Mouse (Mus musculus): ENCODE measurements around the gene Acvr2a. TPM values are rescaled to one million over a fixed set of nuclear protein-coding genes. Genes with fewer than 3 reads are reported as not detected.

The Acvr2a gene
- total and polyA plus RNA-seq, 3 experiments, result 3.4 to 15.6 (median 14.8) TPM

DNA sequence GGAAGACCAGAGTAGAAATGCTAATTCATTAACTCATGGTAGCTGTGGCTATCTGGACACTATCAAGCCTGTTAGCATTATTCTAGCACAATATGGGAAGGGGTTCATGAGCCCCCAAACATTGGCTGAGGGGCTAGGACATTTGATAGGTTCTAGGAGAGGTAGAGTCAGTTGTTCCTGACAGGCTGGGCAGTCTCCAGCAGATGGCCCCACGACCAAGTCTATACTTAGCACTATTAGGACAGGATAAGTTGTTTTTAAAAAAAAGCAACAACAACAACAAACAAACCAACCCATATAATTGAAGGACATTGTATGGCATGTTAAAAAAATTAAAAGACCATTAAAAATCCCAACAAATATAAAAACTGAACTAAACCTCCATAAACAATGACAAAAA lies 100.3 kb downstream of the Acvr2a start:
- WGBS, result 45% methylated on average over 1 of the region's 1 CpGs
- Histone ChIP-seq H3K4me1 (ENCODE audit: control insufficient read depth, insufficient read depth, low read length) (no peaks in the 10 kb centered on the region), H3K27me3 (ENCODE audit: control insufficient read depth, insufficient read depth, low read length) (no peaks in the 10 kb centered on the region), H3K27ac (no peak overlapping the region), H3K9ac (ENCODE audit: low read depth, low read length) (no peak overlapping the region), H3K79me2 (replicated peaks; ENCODE audit: control insufficient read depth, insufficient read depth, low read length) (no peaks in the 10 kb centered on the region), H3K4me3 (no peak overlapping the region), H3K36me3 (ENCODE audit: control insufficient read depth, insufficient read depth, low read length) (no peaks in the 10 kb centered on the region; the same call in 1 of the 2 replicates)
- intact Hi-C loops (cut with DNase I), result loop anchor here (2.0 kb wide), 1 partner anchor 399 kb away; no protein-coding TSS in a partner anchor
- DNase-seq, result no peak
- TF ChIP-seq CTCF (IDR thresholded peaks at IDR 0.05), result peak; percentile 61
- TF ChIP-seq EP300 (IDR thresholded peaks at IDR 0.05; ENCODE audit: insufficient read depth, low read depth, low read length), result no peak

DNA sequence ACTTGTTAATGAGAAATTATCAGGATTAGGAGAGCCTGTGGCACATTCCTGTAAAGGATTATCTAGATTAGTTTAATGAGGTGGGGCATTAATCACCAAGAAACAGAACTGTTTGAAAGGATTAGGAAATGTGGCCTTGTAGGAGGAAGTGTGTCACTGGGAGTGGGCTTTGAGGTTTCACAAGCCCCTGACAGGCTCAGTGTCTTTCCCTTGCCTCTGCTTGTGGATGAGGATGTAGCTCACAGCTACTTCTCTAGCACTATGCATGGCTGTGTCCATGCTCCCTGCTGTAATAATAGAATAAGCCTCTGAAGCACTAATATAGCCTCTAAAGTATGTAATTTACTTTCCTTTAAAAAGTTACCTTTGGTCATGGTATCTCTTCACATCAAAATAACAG lies 101.9 kb downstream of the Acvr2a start:
- Histone ChIP-seq H3K4me3 (no peak overlapping the region), H3K27ac (no peak overlapping the region), H3K4me1 (ENCODE audit: control insufficient read depth, insufficient read depth, low read length) (no peaks in the 10 kb centered on the region), H3K9ac (ENCODE audit: low read depth, low read length) (no peak overlapping the region), H3K79me2 (replicated peaks; ENCODE audit: control insufficient read depth, insufficient read depth, low read length) (no peaks in the 10 kb centered on the region), H3K27me3 (ENCODE audit: control insufficient read depth, insufficient read depth, low read length) (no peaks in the 10 kb centered on the region), H3K36me3 (ENCODE audit: control insufficient read depth, insufficient read depth, low read length) (no peaks in the 10 kb centered on the region; the same call in 1 of the 2 replicates)
- DNase-seq, result no peak
- TF ChIP-seq EP300 (IDR thresholded peaks at IDR 0.05; ENCODE audit: insufficient read depth, low read depth, low read length) (no peak), CTCF (IDR thresholded peaks at IDR 0.05) (no peak), POLR2A (IDR thresholded peaks at IDR 0.05; ENCODE audit: insufficient read depth, low read depth, low read length) (no peak)
- intact Hi-C loops (cut with DNase I), result loop anchor here (2.0 kb wide), 1 partner anchor 397 kb away; no protein-coding TSS in a partner anchor

DNA sequence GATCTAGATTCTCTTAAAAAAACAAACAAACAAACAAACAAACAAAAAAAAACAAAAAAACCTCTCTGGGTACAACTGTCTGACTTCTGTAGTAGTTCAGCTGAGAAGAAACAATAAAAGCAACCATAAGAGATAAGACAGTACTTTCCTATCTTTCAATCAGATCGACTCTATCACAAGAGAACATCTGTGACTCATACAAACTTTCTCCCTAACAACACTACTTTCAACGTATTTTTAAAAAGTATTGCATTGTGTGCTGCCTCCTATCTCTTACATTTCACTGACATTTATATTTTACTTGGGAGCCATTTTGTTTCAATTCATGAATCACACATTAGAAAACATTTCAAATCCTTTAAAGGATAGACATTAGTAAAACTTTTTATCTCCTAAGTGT lies 121.1 kb downstream of the Acvr2a start:
- Histone ChIP-seq H3K4me1 (ENCODE audit: control insufficient read depth, insufficient read depth, low read length) (no peaks in the 10 kb centered on the region), H3K4me3 (no peak overlapping the region), H3K9ac (ENCODE audit: low read depth, low read length) (no peak overlapping the region), H3K36me3 (ENCODE audit: control insufficient read depth, insufficient read depth, low read length) (peaks cover 5% of the 10 kb centered on the region), H3K27me3 (ENCODE audit: control insufficient read depth, insufficient read depth, low read length) (no peaks in the 10 kb centered on the region), H3K79me2 (replicated peaks; ENCODE audit: control insufficient read depth, insufficient read depth, low read length) (no peaks in the 10 kb centered on the region), H3K27ac (no peak overlapping the region)
- DNase-seq, result no peak
- 59% methylated on average over 2 of the region's 2 CpGs for WGBS
- TF ChIP-seq CTCF (IDR thresholded peaks at IDR 0.05) (no peak), POLR2A (IDR thresholded peaks at IDR 0.05; ENCODE audit: insufficient read depth, low read depth, low read length) (no peak), EP300 (IDR thresholded peaks at IDR 0.05; ENCODE audit: insufficient read depth, low read depth, low read length) (no peak)
- intact Hi-C loops (cut with DNase I), result no loop called here

DNA sequence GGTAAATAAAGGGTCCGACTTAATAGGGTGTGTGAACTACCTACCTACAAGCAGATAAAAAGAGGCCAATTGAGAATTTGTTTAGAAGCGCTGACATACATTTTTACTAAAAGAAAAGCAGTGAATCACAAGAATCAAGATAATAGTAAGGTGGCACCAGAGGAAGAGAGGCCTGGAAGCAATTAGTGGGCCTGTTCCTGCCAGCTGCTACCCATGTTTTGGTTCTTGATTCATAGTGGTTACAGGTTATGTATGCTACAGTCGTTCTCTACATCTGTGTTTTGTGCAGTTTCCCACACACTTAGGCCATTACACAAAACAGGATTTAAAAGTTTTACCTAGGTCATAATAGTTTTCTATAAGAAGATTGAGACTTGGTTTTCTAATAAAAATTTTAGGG lies 133.9 kb downstream of the Acvr2a start:
- Histone ChIP-seq H3K9ac (ENCODE audit: low read depth, low read length) (no peak overlapping the region), H3K79me2 (replicated peaks; ENCODE audit: control insufficient read depth, insufficient read depth, low read length) (peaks cover 2% of the 10 kb centered on the region), H3K4me1 (ENCODE audit: control insufficient read depth, insufficient read depth, low read length) (no peaks in the 10 kb centered on the region; the same call in 1 of the 2 replicates), H3K27me3 (ENCODE audit: control insufficient read depth, insufficient read depth, low read length) (no peaks in the 10 kb centered on the region), H3K4me3 (peak overlapping the region; percentile 97; the same call in 1 of the 2 replicates), H3K27ac (no peak overlapping the region), H3K36me3 (ENCODE audit: control insufficient read depth, insufficient read depth, low read length) (peaks cover 4% of the 10 kb centered on the region; the same call in 1 of the 2 replicates)
- intact Hi-C loops (cut with DNase I), result loop anchor here (5.0 kb wide), 1 partner anchor 135 kb away; the partner anchor contains the start of gene Acvr2a
- no peak for DNase-seq
- 54% methylated on average over 3 of the region's 3 CpGs for WGBS
- TF ChIP-seq POLR2A (IDR thresholded peaks at IDR 0.05; ENCODE audit: insufficient read depth, low read depth, low read length), result no peak
- TF ChIP-seq CTCF (IDR thresholded peaks at IDR 0.05), result no peak
- no peak for TF ChIP-seq EP300 (IDR thresholded peaks at IDR 0.05; ENCODE audit: insufficient read depth, low read depth, low read length)

DNA sequence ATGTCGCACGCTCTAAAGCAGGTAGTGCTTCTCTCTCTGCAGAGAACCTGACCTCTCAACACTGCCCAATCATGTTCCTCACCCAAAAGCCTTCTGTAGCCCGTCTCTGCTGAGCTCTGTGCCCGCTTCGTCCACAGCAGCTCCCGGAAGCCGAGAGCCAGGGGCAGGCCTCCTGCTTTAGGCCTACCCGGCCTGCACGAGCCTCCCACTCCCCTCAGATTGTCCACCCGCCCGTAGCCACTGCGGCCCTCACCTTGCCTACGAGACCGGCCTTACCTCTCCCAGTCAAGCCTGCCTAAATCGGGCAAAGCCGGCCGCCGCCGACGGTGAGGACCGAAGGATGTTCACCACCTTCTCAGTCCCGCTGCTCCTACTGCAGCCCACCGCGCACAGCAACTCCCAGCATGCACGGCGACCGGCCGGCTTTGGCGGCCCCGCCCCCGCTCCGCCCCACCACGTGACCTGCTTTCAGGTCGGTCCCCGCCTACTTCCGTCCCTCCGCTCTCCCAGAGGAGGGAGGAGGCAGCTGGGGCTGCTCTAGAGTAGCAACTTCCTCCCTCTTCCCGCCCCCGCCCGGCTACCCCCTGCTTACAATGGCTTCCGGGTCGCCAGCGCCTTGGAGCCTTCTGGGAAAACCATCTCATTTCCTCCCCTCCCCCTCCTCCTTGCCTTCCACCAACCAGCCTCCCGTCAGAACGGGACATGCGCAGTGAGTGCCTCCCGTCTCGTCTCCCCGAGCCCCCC lies 135.1 kb downstream of the Acvr2a start, which contains the start of gene Mbd5:
Gene Mbd5 (plus strand): TSS at position 668 of the 744 bp plus-strand sequence.
- Histone ChIP-seq H3K36me3 (ENCODE audit: control insufficient read depth, insufficient read depth, low read length) (peaks cover 4% of the 10 kb centered on the region; the same call in 1 of the 2 replicates), H3K79me2 (replicated peaks; ENCODE audit: control insufficient read depth, insufficient read depth, low read length) (peaks cover 2% of the 10 kb centered on the region), H3K4me1 (ENCODE audit: control insufficient read depth, insufficient read depth, low read length) (no peaks in the 10 kb centered on the region; the same call in 1 of the 2 replicates), H3K27ac (peak within 1 kb of the TSS; percentile 91), H3K27me3 (ENCODE audit: control insufficient read depth, insufficient read depth, low read length) (no peaks in the 10 kb centered on the region), H3K4me3 (peak within 1 kb of the TSS; percentile 97), H3K9ac (ENCODE audit: low read depth, low read length) (peak within 1 kb of the TSS; percentile 87)
- DNase-seq, result peak; percentile 99
- intact Hi-C loops (cut with DNase I), result loop anchor here (5.0 kb wide), 1 partner anchor 137 kb away; the partner anchor contains the start of gene Acvr2a
- TF ChIP-seq EP300 (IDR thresholded peaks at IDR 0.05; ENCODE audit: insufficient read depth, low read depth, low read length), result peak; percentile 45; the same call in 1 of the 2 replicates
- no peak for TF ChIP-seq CTCF (IDR thresholded peaks at IDR 0.05)
- TF ChIP-seq POLR2A (IDR thresholded peaks at IDR 0.05; ENCODE audit: insufficient read depth, low read depth, low read length), result peak; percentile 90
- WGBS, result under 1% methylated on average over 49 of the region's 49 CpGs

Measured in heart, adult 2 months (tissue).